Mouse (Mus musculus): ENCODE results near the gene Ubxn6. TPM values are rescaled to one million over a fixed set of nuclear protein-coding genes. Genes with fewer than 3 reads are reported as not detected.

Ubxn6 gene
- polyA plus RNA-seq, 1 experiment from 2014 or later = 84.0 TPM

GRCm38 (mm10) chr17:56040857-56041163, 34.0 kb downstream of the Ubxn6 start:
- no peaks in the 10 kb centered on the region for H3K27me3 ChIP-seq (ENCODE audit: control insufficient read depth, insufficient read depth, low read depth, low read length)

GRCm38 (mm10) chr17:56040030-56040856, 34.6 kb downstream of the Ubxn6 start, which contains the start of gene Chaf1a:
TSS of gene Chaf1a (plus strand) at chr17:56040439.
- ATAC-seq = peak; percentile 82
- Histone ChIP-seq H3K4me1 (ENCODE audit: control insufficient read depth, insufficient read depth, low read length) (peaks cover 12% of the 10 kb centered on the region), H3K27me3 (ENCODE audit: control insufficient read depth, insufficient read depth, low read depth, low read length) (no peaks in the 10 kb centered on the region), H3K4me2 (ENCODE audit: low read length) (peak within 1 kb of the TSS; percentile 91), H3K9me3 (replicated peaks; ENCODE audit: control insufficient read depth, low read length, poor library complexity, severe bottlenecking) (no peaks in the 10 kb centered on the region), H3K27ac (ENCODE audit: low read length) (peak within 1 kb of the TSS; percentile 73), H3K4me3 (ENCODE audit: low read depth, low read length) (peak within 1 kb of the TSS; percentile 64), H3K9ac (ENCODE audit: low read depth, low read length) (peak within 1 kb of the TSS; percentile 64), H3K36me3 (ENCODE audit: control insufficient read depth, insufficient read depth, low read length) (no peaks in the 10 kb centered on the region)
- 0% methylated on average over 61 of the region's 68 CpGs for WGBS

More at GRCm38 (mm10) chr17:56040857-56041163, 34.0 kb downstream of the Ubxn6 start:
- Histone ChIP-seq H3K4me2 (ENCODE audit: low read length) (peak overlapping the region; percentile 91), H3K4me3 (ENCODE audit: low read depth, low read length) (peak overlapping the region; percentile 64), H3K36me3 (ENCODE audit: control insufficient read depth, insufficient read depth, low read length) (no peaks in the 10 kb centered on the region), H3K4me1 (ENCODE audit: control insufficient read depth, insufficient read depth, low read length) (peaks cover 6% of the 10 kb centered on the region), H3K9ac (ENCODE audit: low read depth, low read length) (peak overlapping the region; percentile 59; the same call in 1 of the 2 replicates), H3K9me3 (replicated peaks; ENCODE audit: control insufficient read depth, low read length, poor library complexity, severe bottlenecking) (no peaks in the 10 kb centered on the region), H3K27ac (ENCODE audit: low read length) (no peak overlapping the region)
- WGBS = 1% methylated on average over 12 of the region's 12 CpGs
- ATAC-seq = no peak

- no peak for ATAC-seq
- H3K36me3 ChIP-seq (ENCODE audit: control insufficient read depth, insufficient read depth, low read length) = no peaks in the 10 kb centered on the region
- H3K4me2 ChIP-seq (ENCODE audit: low read length) = peak overlapping the region; percentile 56
- no peak overlapping the region for H3K27ac ChIP-seq (ENCODE audit: low read length)
- H3K9me3 ChIP-seq (replicated peaks; ENCODE audit: control insufficient read depth, low read length, poor library complexity, severe bottlenecking) = no peaks in the 10 kb centered on the region
- peaks cover 18% of the 10 kb centered on the region for H3K4me1 ChIP-seq (ENCODE audit: control insufficient read depth, insufficient read depth, low read length)
- WGBS = 79% methylated on average over 4 of the region's 4 CpGs
- H3K27me3 ChIP-seq (ENCODE audit: control insufficient read depth, insufficient read depth, low read depth, low read length) = no peaks in the 10 kb centered on the region
- no peak overlapping the region for H3K9ac ChIP-seq (ENCODE audit: low read depth, low read length)
- H3K4me3 ChIP-seq (ENCODE audit: low read depth, low read length) = no peak overlapping the region; the same call in 1 of the 2 replicates
These were observed 35.5 kb downstream of the Ubxn6 start for GRCm38 (mm10) chr17:56039345-56039744.

- Histone ChIP-seq H3K4me1 (ENCODE audit: control insufficient read depth, insufficient read depth, low read length) (peaks cover 18% of the 10 kb centered on the region), H3K36me3 (ENCODE audit: control insufficient read depth, insufficient read depth, low read length) (peaks cover 3% of the 10 kb centered on the region; the same call in 1 of the 2 replicates), H3K9ac (ENCODE audit: low read depth, low read length) (no peak overlapping the region), H3K27ac (ENCODE audit: low read length) (no peak overlapping the region), H3K4me2 (ENCODE audit: low read length) (no peak overlapping the region), H3K4me3 (ENCODE audit: low read depth, low read length) (no peak overlapping the region), H3K27me3 (ENCODE audit: control insufficient read depth, insufficient read depth, low read depth, low read length) (no peaks in the 10 kb centered on the region), H3K9me3 (replicated peaks; ENCODE audit: control insufficient read depth, low read length, poor library complexity, severe bottlenecking) (no peaks in the 10 kb centered on the region)
- ATAC-seq = no peak
- WGBS = 89% methylated on average over 8 of the region's 8 CpGs
These were observed 36.1 kb downstream of the Ubxn6 start for GRCm38 (mm10) chr17:56038583-56039261.

GRCm38 (mm10) chr17:56036901-56037287, 37.9 kb downstream of the Ubxn6 start:
- H3K36me3 ChIP-seq (ENCODE audit: control insufficient read depth, insufficient read depth, low read length) = peaks cover 6% of the 10 kb centered on the region; the same call in 1 of the 2 replicates
- H3K4me1 ChIP-seq (ENCODE audit: control insufficient read depth, insufficient read depth, low read length) = peaks cover 18% of the 10 kb centered on the region
- H3K9me3 ChIP-seq (replicated peaks; ENCODE audit: control insufficient read depth, low read length, poor library complexity, severe bottlenecking) = no peaks in the 10 kb centered on the region
- peak overlapping the region; percentile 48; the same call in 1 of the 2 replicates for H3K9ac ChIP-seq (ENCODE audit: low read depth, low read length)
- peak; percentile 61 for ATAC-seq
- 37% methylated on average over 13 of the region's 13 CpGs for WGBS
- H3K4me2 ChIP-seq (ENCODE audit: low read length) = peak overlapping the region; percentile 48
- no peaks in the 10 kb centered on the region for H3K27me3 ChIP-seq (ENCODE audit: control insufficient read depth, insufficient read depth, low read depth, low read length)
- peak overlapping the region; percentile 87 for H3K4me3 ChIP-seq (ENCODE audit: low read depth, low read length)
- H3K27ac ChIP-seq (ENCODE audit: low read length) = 0 out of 2 replicates have a peak overlapping the region, but pooled peaks have one; percentile 1

- Histone ChIP-seq H3K4me2 (ENCODE audit: low read length) (peak within 1 kb of the TSS; percentile 70), H3K4me3 (ENCODE audit: low read depth, low read length) (peak within 1 kb of the TSS; percentile 87), H3K36me3 (ENCODE audit: control insufficient read depth, insufficient read depth, low read length) (peaks cover 6% of the 10 kb centered on the region; the same call in 1 of the 2 replicates), H3K9ac (ENCODE audit: low read depth, low read length) (peak within 1 kb of the TSS; percentile 92), H3K27me3 (ENCODE audit: control insufficient read depth, insufficient read depth, low read depth, low read length) (no peaks in the 10 kb centered on the region), H3K4me1 (ENCODE audit: control insufficient read depth, insufficient read depth, low read length) (peaks cover 18% of the 10 kb centered on the region), H3K9me3 (replicated peaks; ENCODE audit: control insufficient read depth, low read length, poor library complexity, severe bottlenecking) (no peaks in the 10 kb centered on the region), H3K27ac (ENCODE audit: low read length) (peak within 1 kb of the TSS; percentile 92)
- under 1% methylated on average over 74 of the region's 74 CpGs for WGBS
- peak; percentile 91 for ATAC-seq
These were observed 38.5 kb downstream of the Ubxn6 start, which contains the start of gene Sh3gl1 for GRCm38 (mm10) chr17:56036176-56036900. TSS of gene Sh3gl1 (minus strand) at chr17:56036635.

GRCm38 (mm10) chr17:56035216-56035615, 39.6 kb downstream of the Ubxn6 start:
- peak overlapping the region; percentile 70 for H3K4me2 ChIP-seq (ENCODE audit: low read length)
- peaks cover 6% of the 10 kb centered on the region; the same call in 1 of the 2 replicates for H3K36me3 ChIP-seq (ENCODE audit: control insufficient read depth, insufficient read depth, low read length)
- no peak for ATAC-seq
- WGBS = 86% methylated on average over 4 of the region's 4 CpGs
- no peaks in the 10 kb centered on the region for H3K27me3 ChIP-seq (ENCODE audit: control insufficient read depth, insufficient read depth, low read depth, low read length)
- peak overlapping the region; percentile 87 for H3K4me3 ChIP-seq (ENCODE audit: low read depth, low read length)
- H3K4me1 ChIP-seq (ENCODE audit: control insufficient read depth, insufficient read depth, low read length) = peaks cover 13% of the 10 kb centered on the region
- no peak overlapping the region for H3K27ac ChIP-seq (ENCODE audit: low read length)
- no peaks in the 10 kb centered on the region for H3K9me3 ChIP-seq (replicated peaks; ENCODE audit: control insufficient read depth, low read length, poor library complexity, severe bottlenecking)
- peak overlapping the region; percentile 92; the same call in 1 of the 2 replicates for H3K9ac ChIP-seq (ENCODE audit: low read depth, low read length)

- H3K27me3 ChIP-seq (ENCODE audit: control insufficient read depth, insufficient read depth, low read depth, low read length) = no peaks in the 10 kb centered on the region
- H3K9ac ChIP-seq (ENCODE audit: low read depth, low read length) = no peak overlapping the region
- H3K4me2 ChIP-seq (ENCODE audit: low read length) = no peak overlapping the region
- H3K9me3 ChIP-seq (replicated peaks; ENCODE audit: control insufficient read depth, low read length, poor library complexity, severe bottlenecking) = no peaks in the 10 kb centered on the region
- H3K4me3 ChIP-seq (ENCODE audit: low read depth, low read length) = no peak overlapping the region
- ATAC-seq = no peak
- 96% methylated on average over 6 of the region's 6 CpGs for WGBS
- H3K4me1 ChIP-seq (ENCODE audit: control insufficient read depth, insufficient read depth, low read length) = peaks cover 13% of the 10 kb centered on the region
- no peak overlapping the region for H3K27ac ChIP-seq (ENCODE audit: low read length)
- H3K36me3 ChIP-seq (ENCODE audit: control insufficient read depth, insufficient read depth, low read length) = peaks cover 6% of the 10 kb centered on the region; the same call in 1 of the 2 replicates
These were observed 40.1 kb downstream of the Ubxn6 start for GRCm38 (mm10) chr17:56034726-56035100.
